Mouse (Mus musculus) kidney, adult 2 months (tissue): ENCODE data around the gene Tbc1d9.

Experiments
- CTCF ChIP-seq: fragments of 200-500 bp; conservative IDR thresholded peaks from 2 replicates; pipeline ENCODE4 v1.5.1; 2011; ENCODE audit warnings: low read depth, mild to moderate bottlenecking, control low read depth, low read length, moderate library complexity, mixed read lengths; ENCODE audit not compliant: insufficient read depth, insufficient read length
- POLR2A ChIP-seq: fragments of 200-500 bp; IDR thresholded peaks from one replicate; pipeline ENCODE4 v1.6.1; 2011; ENCODE audit warnings: low read depth, low read length, control low read depth

GRCm38 (mm10) chr8:83165235-83165930 is at the start of gene Tbc1d9:
- TF ChIP-seq POLR2A (no peak), CTCF (no peak)
